Mouse (Mus musculus) liver, adult 2 months (tissue): Measurements from ENCODE around the gene Kcnmb2. TPM values are rescaled to one million over a fixed set of nuclear protein-coding genes. Genes with fewer than 3 reads are reported as not detected.

Experiments
- DNase-seq: peaks from one replicate; pipeline ENCODE4 v3.0.0-alpha.2; 2011; ENCODE audit warnings: low read depth, low spot score; ENCODE audit errors: extremely low read depth
- H3K27ac ChIP-seq: fragments of 200-500 bp; replicated peaks from 2 replicates; pipeline ENCODE4 v1.5.1; 2012; ENCODE audit warnings: low read depth, mild to moderate bottlenecking, control low read depth, inconsistent platforms, low read length; ENCODE audit not compliant: insufficient read depth
- H3K27me3 ChIP-seq: fragments of 200-500 bp; 2 replicates; pipeline ENCODE4 v1.6.1; 2012; ENCODE audit warnings: mild to moderate bottlenecking, moderate library complexity, low read length, inconsistent platforms; ENCODE audit not compliant: control insufficient read depth, insufficient read depth
- H3K36me3 ChIP-seq: fragments of 200-500 bp; 2 replicates; pipeline ENCODE4 v1.6.1; 2012; ENCODE audit warnings: low read length, inconsistent platforms; ENCODE audit not compliant: control insufficient read depth, insufficient read depth
- H3K4me1 ChIP-seq: fragments of 200-500 bp; 2 replicates; pipeline ENCODE4 v1.6.1; 2011; ENCODE audit warnings: low read length; ENCODE audit not compliant: control insufficient read depth, insufficient read depth
- H3K4me3 ChIP-seq: fragments of 200-500 bp; 2 replicates; pipeline ENCODE4 v1.5.1; 2011; ENCODE audit warnings: low read depth, mild to moderate bottlenecking, control low read depth, low read length, moderate library complexity; ENCODE audit not compliant: insufficient read depth
- H3K79me2 ChIP-seq: fragments of 200-500 bp; 2 replicates; pipeline ENCODE4 v1.6.1; 2012; ENCODE audit warnings: inconsistent platforms, mild to moderate bottlenecking, low read length, moderate library complexity; ENCODE audit not compliant: control insufficient read depth, insufficient read depth
- H3K9ac ChIP-seq: fragments of 200-500 bp; 2 replicates; pipeline ENCODE4 v1.6.1; 2012; ENCODE audit warnings: low read depth, mild to moderate bottlenecking, control low read depth, inconsistent platforms, low read length
- CTCF ChIP-seq: fragments of 200-500 bp; IDR thresholded peaks from 2 replicates; pipeline ENCODE4 v1.5.1; 2011; ENCODE audit warnings: low read depth, low read length, control low read depth
- POLR2A ChIP-seq: fragments of 200-500 bp; IDR thresholded peaks from 2 replicates; pipeline ENCODE4 v1.6.1; 2011; ENCODE audit warnings: low read length, control low read depth; ENCODE audit not compliant: insufficient read depth; ENCODE audit errors: extremely low read depth
- WGBS: fragments of 180-500 bp; shearing (Covaris S2); methylation state at CpG from one replicate; pipeline ENCODE4 v1.1.7; 2018; 5-methylcytosine and 5-hydroxymethylcytosine counted together
- polyA plus RNA-seq: library from polyadenylated mRNA; depleted of rRNA; stranded (reverse); fragments of >200 nt; gene quantifications from 2 replicates; pipeline ENCODE4 v1.2.3, GENCODE M21; 2012; rRNA removed
- total RNA-seq: library from RNA; depleted of rRNA; stranded (reverse); fragments of >200 nt; gene quantifications from 2 replicates; pipeline ENCODE4 v1.2.3, GENCODE M21; 2014; rRNA removed

Gene Kcnmb2
- total RNA-seq (not detected in 2 replicates), polyA plus RNA-seq (0.05 TPM in 1 of 2 replicates, not detected in the other)

- H3K4me3 ChIP-seq = no peak within 1 kb of the TSS
- WGBS = 7% methylated on average over 22 of the region's 22 CpGs
- no peak within 1 kb of the TSS for H3K9ac ChIP-seq
- no peak for TF ChIP-seq CTCF
- no peak for TF ChIP-seq POLR2A
- H3K4me1 ChIP-seq = peaks cover 3% of the 10 kb centered on the region; the same call in 1 of the 2 replicates
- H3K27ac ChIP-seq = no peak within 1 kb of the TSS
- DNase-seq = no peak
- H3K27me3 ChIP-seq = peaks cover 9% of the 10 kb centered on the region; the same call in 1 of the 2 replicates
- no peaks in the 10 kb centered on the region for H3K79me2 ChIP-seq
- H3K36me3 ChIP-seq = no peaks in the 10 kb centered on the region
Measured at GRCm38 (mm10) chr3:31902504-31903330, at the start of gene Kcnmb2. TSS of gene Kcnmb2 (plus strand) at chr3:31902507.

- H3K79me2 ChIP-seq = no peaks in the 10 kb centered on the region
- no peaks in the 10 kb centered on the region for H3K27me3 ChIP-seq
- DNase-seq = no peak
- whole genome bisulfite sequencing = 83% methylated on average over 5 of the region's 5 CpGs
- H3K9ac ChIP-seq = no peak overlapping the region
- H3K4me1 ChIP-seq = no peaks in the 10 kb centered on the region
- TF ChIP-seq CTCF (no peak), POLR2A (no peak)
- H3K27ac ChIP-seq = no peak overlapping the region
- H3K4me3 ChIP-seq = no peak overlapping the region
- no peaks in the 10 kb centered on the region for H3K36me3 ChIP-seq
Measured at GRCm38 (mm10) chr3:31863522-31863921, 38.8 kb upstream of the Kcnmb2 start.

GRCm38 (mm10) chr3:31864070-31864469 lies 38.2 kb upstream of the Kcnmb2 start:
- no peak for TF ChIP-seq CTCF
- no peak for TF ChIP-seq POLR2A
- H3K27ac ChIP-seq = no peak overlapping the region
- H3K36me3 ChIP-seq = no peaks in the 10 kb centered on the region
- no peaks in the 10 kb centered on the region for H3K79me2 ChIP-seq
- WGBS = 59% methylated on average over 3 of the region's 3 CpGs
- no peak for DNase-seq
- no peaks in the 10 kb centered on the region for H3K27me3 ChIP-seq
- no peaks in the 10 kb centered on the region for H3K4me1 ChIP-seq
- H3K9ac ChIP-seq = no peak overlapping the region
- no peak overlapping the region for H3K4me3 ChIP-seq

- no peaks in the 10 kb centered on the region for H3K27me3 ChIP-seq
- 70% methylated on average over 3 of the region's 3 CpGs for WGBS
- H3K27ac ChIP-seq = no peak overlapping the region
- no peak for TF ChIP-seq CTCF
- TF ChIP-seq POLR2A = no peak
- no peak for DNase-seq
- H3K79me2 ChIP-seq = no peaks in the 10 kb centered on the region
- H3K36me3 ChIP-seq = no peaks in the 10 kb centered on the region
- no peak overlapping the region for H3K4me3 ChIP-seq
- H3K4me1 ChIP-seq = no peaks in the 10 kb centered on the region
- H3K9ac ChIP-seq = no peak overlapping the region
Measured at GRCm38 (mm10) chr3:31871461-31871860, 30.8 kb upstream of the Kcnmb2 start.

GRCm38 (mm10) chr3:31882621-31883131 lies 19.6 kb upstream of the Kcnmb2 start:
- H3K36me3 ChIP-seq = no peaks in the 10 kb centered on the region
- whole genome bisulfite sequencing = 87% methylated on average over 12 of the region's 12 CpGs

GRCm38 (mm10) chr3:31892653-31893052 lies 9.7 kb upstream of the Kcnmb2 start:
- Histone ChIP-seq H3K27me3 (no peaks in the 10 kb centered on the region), H3K36me3 (no peaks in the 10 kb centered on the region), H3K4me1 (no peaks in the 10 kb centered on the region), H3K4me3 (no peak overlapping the region), H3K79me2 (no peaks in the 10 kb centered on the region), H3K27ac (no peak overlapping the region), H3K9ac (no peak overlapping the region)
- WGBS = 50% methylated on average over 2 of the region's 2 CpGs
- TF ChIP-seq POLR2A (no peak), CTCF (no peak)
- no peak for DNase-seq

More at GRCm38 (mm10) chr3:31882621-31883131, 19.6 kb upstream of the Kcnmb2 start:
- no peak overlapping the region for H3K4me3 ChIP-seq
- TF ChIP-seq POLR2A = no peak
- TF ChIP-seq CTCF = no peak
- H3K27me3 ChIP-seq = no peaks in the 10 kb centered on the region
- H3K27ac ChIP-seq = no peak overlapping the region
- no peak overlapping the region for H3K9ac ChIP-seq
- no peak for DNase-seq
- no peaks in the 10 kb centered on the region for H3K79me2 ChIP-seq
- H3K4me1 ChIP-seq = no peaks in the 10 kb centered on the region
